Mouse (Mus musculus) lung, postnatal 25 days (tissue): ENCODE measurements around the gene Map3k5.
A peak's percentile ranks its signal among the peaks of the same experiment; 100 is the strongest.

Source experiments
- DNase-seq: peaks from one replicate; pipeline ENCODE4 v3.0.0; 2022; ENCODE audit warnings: low spot score

Gene Map3k5

GRCm38 (mm10) chr10:20009310-20009709 is 75.0 kb downstream of the Map3k5 start:
- DNase-seq: no peak

GRCm38 (mm10) chr10:20010018-20010417 is 75.7 kb downstream of the Map3k5 start:
- DNase-seq: no peak

GRCm38 (mm10) chr10:20018406-20018805 is 84.1 kb downstream of the Map3k5 start:
- DNase-seq: no peak

GRCm38 (mm10) chr10:20018806-20019205 is 84.5 kb downstream of the Map3k5 start:
- no peak for DNase-seq

GRCm38 (mm10) chr10:20021256-20021655 is 87.0 kb downstream of the Map3k5 start:
- no peak for DNase-seq

- no peak for DNase-seq
Measured at GRCm38 (mm10) chr10:20021670-20022468, 87.6 kb downstream of the Map3k5 start.

GRCm38 (mm10) chr10:20022608-20023340 is 88.5 kb downstream of the Map3k5 start:
- DNase-seq: no peak

- no peak for DNase-seq
Measured at GRCm38 (mm10) chr10:20023524-20023923, 89.3 kb downstream of the Map3k5 start.

- DNase-seq: no peak
Measured at GRCm38 (mm10) chr10:20024891-20025290, 90.6 kb downstream of the Map3k5 start.

GRCm38 (mm10) chr10:20025781-20026520 is 91.7 kb downstream of the Map3k5 start:
- DNase-seq: no peak

- DNase-seq: no peak
Measured at GRCm38 (mm10) chr10:20030703-20031102, 96.4 kb downstream of the Map3k5 start.

GRCm38 (mm10) chr10:20031936-20032335 is 97.7 kb downstream of the Map3k5 start:
- peak; percentile 41 for DNase-seq

- no peak for DNase-seq
Measured at GRCm38 (mm10) chr10:20036375-20036774, 102.1 kb downstream of the Map3k5 start.

GRCm38 (mm10) chr10:20036846-20037245 is 102.6 kb downstream of the Map3k5 start:
- no peak for DNase-seq

GRCm38 (mm10) chr10:20039531-20039930 is 105.3 kb downstream of the Map3k5 start:
- DNase-seq: no peak

- peak; percentile 60 for DNase-seq
Measured at GRCm38 (mm10) chr10:20040116-20040515, 105.8 kb downstream of the Map3k5 start.

- no peak for DNase-seq
Measured at GRCm38 (mm10) chr10:20040677-20041076, 106.4 kb downstream of the Map3k5 start.

- no peak for DNase-seq
Measured at GRCm38 (mm10) chr10:20042081-20042480, 107.8 kb downstream of the Map3k5 start.

- DNase-seq: no peak
Measured at GRCm38 (mm10) chr10:20044051-20044450, 109.8 kb downstream of the Map3k5 start.

GRCm38 (mm10) chr10:20045733-20046495 is 111.6 kb downstream of the Map3k5 start:
- peak; percentile 90 for DNase-seq

GRCm38 (mm10) chr10:20056859-20057644 is 122.8 kb downstream of the Map3k5 start:
- DNase-seq: no peak
